Mouse (Mus musculus) small intestine, adult 2 months (tissue): Measurements from ENCODE around the gene Gli2.

Experiments used
- CTCF ChIP-seq: fragments of 200-500 bp; IDR thresholded peaks from 2 replicates; pipeline ENCODE4 v1.5.1; 2012; ENCODE audit warnings: low read depth, mild to moderate bottlenecking, control low read depth, inconsistent platforms, low read length, moderate library complexity, mixed read lengths; ENCODE audit not compliant: insufficient replicate concordance, insufficient read length; ENCODE audit errors: extremely low read depth
- POLR2A ChIP-seq: fragments of 200-500 bp; IDR thresholded peaks from 2 replicates; pipeline ENCODE4 v1.6.1; 2012; ENCODE audit warnings: low read depth, mild to moderate bottlenecking, control low read depth, inconsistent platforms, low read length, moderate library complexity

DNA sequence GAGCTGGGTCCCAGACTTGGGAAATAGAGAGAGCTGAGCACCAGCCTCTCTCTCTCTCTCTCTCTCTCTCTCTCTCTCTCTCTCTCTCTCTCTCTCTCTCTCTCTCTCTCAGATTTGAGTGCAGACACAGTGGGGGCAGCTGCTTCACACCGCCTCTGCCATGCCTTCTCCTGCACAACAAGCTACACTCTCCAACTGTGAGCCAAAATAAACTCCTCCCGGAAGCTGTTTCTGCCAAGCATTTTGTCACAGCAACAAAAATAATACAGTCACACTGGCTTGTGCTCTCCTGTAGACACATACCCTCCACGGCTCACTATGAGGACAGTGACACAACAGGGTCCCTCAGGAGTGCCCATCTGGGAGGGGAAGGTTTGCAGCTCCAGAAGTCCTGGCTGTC lies 36.6 kb downstream of the Gli2 start:
- TF ChIP-seq CTCF (no peak), POLR2A (no peak)
